Mouse (Mus musculus) midbrain, embryonic 13.5 days (tissue): ENCODE results near the gene Tacc2. TPM values are rescaled to one million over a fixed set of nuclear protein-coding genes. Genes with fewer than 3 reads are reported as not detected.

ENCODE experiments used
- ATAC-seq: fragments of 200-750 bp; cut with Nextera tagmentation; 2 replicates; pipeline ENCODE4 v1.8.0; 2017; ENCODE audit warnings: mild to moderate bottlenecking, moderate TSS enrichment, moderate library complexity
- H3K27ac ChIP-seq: fragments of 300-500 bp; sonication (generic); 2 replicates; pipeline ENCODE4 v1.5.1; 2015; ENCODE audit warnings: inconsistent platforms, mild to moderate bottlenecking, moderate library complexity
- H3K27me3 ChIP-seq: fragments of 300-500 bp; sonication (generic); 2 replicates; pipeline ENCODE4 v1.6.1; 2015; ENCODE audit warnings: mild to moderate bottlenecking, inconsistent platforms
- H3K36me3 ChIP-seq: fragments of 300-500 bp; sonication (generic); 2 replicates; pipeline ENCODE4 v1.6.1; 2015; ENCODE audit warnings: mild to moderate bottlenecking, inconsistent platforms
- H3K4me1 ChIP-seq: fragments of 300-500 bp; sonication (generic); replicated peaks from 2 replicates; pipeline ENCODE4 v1.6.1; 2015; ENCODE audit warnings: inconsistent platforms
- H3K4me2 ChIP-seq: fragments of 300-500 bp; sonication (generic); replicated peaks from 2 replicates; pipeline ENCODE4 v1.6.1; 2015; ENCODE audit warnings: moderate library complexity, mild to moderate bottlenecking, inconsistent platforms
- H3K4me3 ChIP-seq: fragments of 300-500 bp; sonication (generic); replicated peaks from 2 replicates; pipeline ENCODE4 v1.5.1; 2015; ENCODE audit warnings: mild to moderate bottlenecking, inconsistent platforms
- H3K9ac ChIP-seq: fragments of 300-500 bp; sonication (generic); replicated peaks from 2 replicates; pipeline ENCODE4 v1.6.1; 2015; ENCODE audit warnings: mild to moderate bottlenecking, inconsistent platforms
- H3K9me3 ChIP-seq: fragments of 300-500 bp; sonication (generic); 2 replicates; pipeline ENCODE4 v1.6.1; 2016; ENCODE audit warnings: mild to moderate bottlenecking, inconsistent platforms
- WGBS: fragments of 180-500 bp; shearing (Covaris S2); methylation state at CpG from one replicate; pipeline ENCODE4 v1.1.7; 2015; 5-methylcytosine and 5-hydroxymethylcytosine counted together
- polyA plus RNA-seq: library from polyadenylated mRNA; unstranded; fragments of >200 nt; fragmentation: Nextera tagmentation; extraction: Ambion mirVana; gene quantifications from 2 replicates; pipeline ENCODE4 v1.2.1, GENCODE M21; 2015

Gene Tacc2
- polyA plus RNA-seq, 1 experiment from 2014 or later = 70.8 TPM

DNA sequence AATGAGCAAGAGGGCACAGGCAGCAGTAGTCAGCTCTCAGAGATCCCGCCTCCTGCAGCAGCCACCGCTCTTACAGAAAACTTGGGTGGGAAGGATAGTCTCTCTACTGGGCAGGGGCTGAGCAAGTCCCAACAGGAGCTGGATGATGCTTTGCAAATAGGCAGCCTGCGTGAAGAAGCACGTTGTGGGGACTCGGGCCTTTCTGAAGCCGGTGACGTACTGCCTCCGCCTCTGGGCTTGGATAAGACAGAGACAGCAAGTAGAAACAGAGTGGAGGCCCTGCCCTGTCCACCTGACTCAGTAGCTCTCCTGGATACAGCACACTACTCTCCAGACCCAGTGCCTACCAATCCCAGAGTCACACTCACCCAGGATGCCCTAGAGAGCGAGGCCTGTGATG is 47.1 kb downstream of the Tacc2 start:
- no peaks in the 10 kb centered on the region for H3K27me3 ChIP-seq
- no peak overlapping the region for H3K4me2 ChIP-seq
- ATAC-seq = no peak
- WGBS = 89% methylated on average over 9 of the region's 9 CpGs
- H3K4me1 ChIP-seq = no peaks in the 10 kb centered on the region
- H3K27ac ChIP-seq = no peak overlapping the region
- H3K9me3 ChIP-seq = no peaks in the 10 kb centered on the region
- no peak overlapping the region for H3K9ac ChIP-seq
- H3K4me3 ChIP-seq = no peak overlapping the region
- no peaks in the 10 kb centered on the region for H3K36me3 ChIP-seq

DNA sequence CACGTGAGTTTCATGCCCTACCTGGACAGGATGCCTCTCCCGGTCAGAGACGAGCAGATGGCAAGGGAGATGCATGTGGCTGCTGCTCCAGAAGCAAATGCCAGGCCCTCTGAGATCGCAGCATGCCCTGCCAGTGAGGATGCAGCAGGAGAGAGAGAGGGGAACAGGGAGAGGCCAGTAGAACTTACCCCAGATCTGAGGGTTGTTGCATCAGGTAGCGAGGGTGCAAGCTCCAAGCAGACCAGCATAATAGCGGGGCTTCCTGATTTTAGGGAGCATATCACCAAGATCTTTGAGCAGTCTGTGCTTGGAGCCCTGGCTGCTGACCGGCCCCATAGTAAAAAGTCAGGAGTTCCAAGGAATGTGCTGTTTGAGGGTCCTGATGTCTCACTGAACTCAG is 48.1 kb downstream of the Tacc2 start:
- Histone ChIP-seq H3K4me1 (no peaks in the 10 kb centered on the region), H3K9ac (no peak overlapping the region; the same call in 1 of the 2 replicates), H3K27ac (no peak overlapping the region), H3K4me3 (no peak overlapping the region), H3K9me3 (no peaks in the 10 kb centered on the region), H3K36me3 (no peaks in the 10 kb centered on the region), H3K27me3 (no peaks in the 10 kb centered on the region), H3K4me2 (no peak overlapping the region)
- 86% methylated on average over 7 of the region's 7 CpGs for WGBS
- no peak for ATAC-seq

GRCm38 (mm10) chr7:130628601-130629000 is 51.4 kb downstream of the Tacc2 start:
- no peak overlapping the region for H3K4me3 ChIP-seq
- 0 out of 2 replicates have a peak, but pooled peaks cover 2% of the 10 kb centered on the region for H3K4me1 ChIP-seq
- no peak overlapping the region for H3K9ac ChIP-seq
- H3K36me3 ChIP-seq = no peaks in the 10 kb centered on the region
- ATAC-seq = no peak
- no peaks in the 10 kb centered on the region for H3K27me3 ChIP-seq
- WGBS = 41% methylated on average over 1 of the region's 1 CpGs
- H3K4me2 ChIP-seq = no peak overlapping the region
- no peak overlapping the region for H3K27ac ChIP-seq
- H3K9me3 ChIP-seq = no peaks in the 10 kb centered on the region

- H3K36me3 ChIP-seq = no peaks in the 10 kb centered on the region
- no peak for ATAC-seq
- H3K9me3 ChIP-seq = no peaks in the 10 kb centered on the region
- 94% methylated on average over 7 of the region's 7 CpGs for WGBS
- no peak overlapping the region for H3K9ac ChIP-seq
- no peak overlapping the region for H3K4me2 ChIP-seq
- no peaks in the 10 kb centered on the region for H3K27me3 ChIP-seq
- H3K4me1 ChIP-seq = 0 out of 2 replicates have a peak, but pooled peaks cover 2% of the 10 kb centered on the region
- no peak overlapping the region for H3K27ac ChIP-seq
- no peak overlapping the region for H3K4me3 ChIP-seq
Measured at GRCm38 (mm10) chr7:130629999-130630398, 52.8 kb downstream of the Tacc2 start.

DNA sequence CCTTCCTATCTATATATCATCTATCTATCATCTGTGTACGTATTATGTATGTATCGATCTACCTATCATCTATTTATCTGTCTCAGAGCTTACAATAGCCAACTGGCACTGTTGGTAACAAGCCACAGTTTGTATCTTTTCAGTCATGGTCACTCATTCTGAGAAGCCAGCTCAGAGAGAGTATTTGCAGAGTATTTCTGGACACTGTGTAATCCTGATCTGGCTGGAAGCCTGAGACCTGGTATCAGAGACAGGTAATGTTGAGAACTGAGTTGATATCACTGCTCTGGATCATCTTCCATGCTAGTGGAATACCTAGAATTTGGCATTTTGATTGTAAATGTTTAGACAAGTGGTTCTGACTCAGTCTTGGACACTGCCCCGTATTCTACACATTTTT is 53.7 kb downstream of the Tacc2 start:
- H3K9me3 ChIP-seq = no peaks in the 10 kb centered on the region
- no peaks in the 10 kb centered on the region for H3K36me3 ChIP-seq
- H3K27me3 ChIP-seq = no peaks in the 10 kb centered on the region
- no peak overlapping the region for H3K4me3 ChIP-seq
- H3K9ac ChIP-seq = no peak overlapping the region
- ATAC-seq = no peak
- H3K27ac ChIP-seq = no peak overlapping the region
- H3K4me1 ChIP-seq = 0 out of 2 replicates have a peak, but pooled peaks cover 2% of the 10 kb centered on the region
- no peak overlapping the region for H3K4me2 ChIP-seq
- WGBS = 93% methylated on average over 3 of the region's 3 CpGs

GRCm38 (mm10) chr7:130631553-130632378 is 54.5 kb downstream of the Tacc2 start:
- Histone ChIP-seq H3K4me1 (0 out of 2 replicates have a peak, but pooled peaks cover 2% of the 10 kb centered on the region), H3K9me3 (no peaks in the 10 kb centered on the region), H3K4me3 (no peak overlapping the region), H3K27ac (no peak overlapping the region), H3K27me3 (no peaks in the 10 kb centered on the region), H3K36me3 (no peaks in the 10 kb centered on the region), H3K4me2 (no peak overlapping the region), H3K9ac (no peak overlapping the region)
- 0 out of 2 replicates have a peak, but pooled peaks have one; percentile 20 for ATAC-seq
- 61% methylated on average over 22 of the region's 22 CpGs for WGBS

DNA sequence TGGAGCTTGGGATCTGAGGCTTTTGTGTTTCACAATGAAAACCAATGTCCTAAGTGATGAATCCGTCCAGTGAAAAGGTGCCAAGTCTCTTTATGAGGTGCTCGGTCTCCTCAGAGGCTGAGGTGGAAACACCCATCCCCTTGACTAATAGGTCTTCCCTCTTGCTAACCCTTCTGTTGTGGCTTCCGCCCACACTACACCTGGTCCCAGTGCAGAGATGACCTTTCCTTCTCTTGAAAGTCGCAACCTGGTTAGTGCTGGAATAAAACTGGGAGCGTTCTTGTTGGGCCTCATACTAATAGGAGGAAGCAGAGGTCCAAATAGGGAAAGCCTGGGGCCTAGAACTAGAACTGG is 55.1 kb downstream of the Tacc2 start:
- 0 out of 2 replicates have a peak, but pooled peaks cover 2% of the 10 kb centered on the region for H3K4me1 ChIP-seq
- no peak overlapping the region for H3K4me2 ChIP-seq
- no peak overlapping the region for H3K4me3 ChIP-seq
- H3K27ac ChIP-seq = no peak overlapping the region
- H3K27me3 ChIP-seq = no peaks in the 10 kb centered on the region
- no peak overlapping the region for H3K9ac ChIP-seq
- no peak for ATAC-seq
- H3K36me3 ChIP-seq = no peaks in the 10 kb centered on the region
- 89% methylated on average over 5 of the region's 5 CpGs for WGBS
- H3K9me3 ChIP-seq = no peaks in the 10 kb centered on the region

GRCm38 (mm10) chr7:130634259-130634871 is 57.1 kb downstream of the Tacc2 start:
- H3K4me3 ChIP-seq = no peak overlapping the region
- WGBS = 94% methylated on average over 4 of the region's 4 CpGs
- H3K9ac ChIP-seq = no peak overlapping the region
- H3K27ac ChIP-seq = no peak overlapping the region
- H3K27me3 ChIP-seq = no peaks in the 10 kb centered on the region
- no peaks in the 10 kb centered on the region for H3K36me3 ChIP-seq
- H3K9me3 ChIP-seq = no peaks in the 10 kb centered on the region
- 0 out of 2 replicates have a peak, but pooled peaks cover 2% of the 10 kb centered on the region for H3K4me1 ChIP-seq
- ATAC-seq = no peak
- H3K4me2 ChIP-seq = no peak overlapping the region

DNA sequence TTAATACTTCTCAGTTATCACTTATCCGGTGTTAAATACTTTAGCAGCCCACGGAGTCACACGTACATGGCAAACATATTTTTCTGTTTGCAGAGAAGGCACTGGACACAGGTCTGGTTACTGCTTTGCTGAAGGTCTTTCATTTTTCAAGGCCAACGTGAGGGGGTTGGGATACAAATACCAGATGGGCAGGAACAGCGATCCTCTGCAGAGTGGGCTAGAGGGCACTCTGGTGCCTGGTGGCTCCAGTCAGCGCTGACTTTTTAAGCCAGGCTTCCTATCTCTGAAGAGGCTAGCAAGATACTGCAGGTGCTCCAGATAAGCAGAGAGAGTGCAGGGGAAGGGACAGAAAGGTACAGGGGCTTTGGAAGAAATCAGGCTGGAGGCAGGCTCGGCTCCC is 58.0 kb downstream of the Tacc2 start:
- H3K27me3 ChIP-seq = no peaks in the 10 kb centered on the region
- no peaks in the 10 kb centered on the region for H3K9me3 ChIP-seq
- WGBS = 62% methylated on average over 7 of the region's 7 CpGs
- H3K4me3 ChIP-seq = no peak overlapping the region
- H3K4me2 ChIP-seq = no peak overlapping the region
- H3K4me1 ChIP-seq = 0 out of 2 replicates have a peak, but pooled peaks cover 2% of the 10 kb centered on the region
- no peak overlapping the region for H3K27ac ChIP-seq
- no peak overlapping the region for H3K9ac ChIP-seq
- no peaks in the 10 kb centered on the region for H3K36me3 ChIP-seq
- ATAC-seq = no peak

GRCm38 (mm10) chr7:130636274-130636673 is 59.0 kb downstream of the Tacc2 start:
- Histone ChIP-seq H3K27me3 (no peaks in the 10 kb centered on the region), H3K4me1 (0 out of 2 replicates have a peak, but pooled peaks cover 2% of the 10 kb centered on the region), H3K9me3 (no peaks in the 10 kb centered on the region), H3K9ac (no peak overlapping the region), H3K27ac (no peak overlapping the region), H3K4me2 (no peak overlapping the region), H3K4me3 (no peak overlapping the region), H3K36me3 (no peaks in the 10 kb centered on the region)
- no peak for ATAC-seq
- 74% methylated on average over 3 of the region's 3 CpGs for WGBS

- ATAC-seq = no peak
- no peaks in the 10 kb centered on the region for H3K27me3 ChIP-seq
- H3K4me1 ChIP-seq = no peaks in the 10 kb centered on the region
- H3K36me3 ChIP-seq = no peaks in the 10 kb centered on the region
- 86% methylated on average over 4 of the region's 4 CpGs for WGBS
- no peaks in the 10 kb centered on the region for H3K9me3 ChIP-seq
- H3K4me3 ChIP-seq = no peak overlapping the region
- H3K4me2 ChIP-seq = no peak overlapping the region
- H3K27ac ChIP-seq = no peak overlapping the region
- H3K9ac ChIP-seq = no peak overlapping the region
Measured at GRCm38 (mm10) chr7:130636902-130637301, 59.7 kb downstream of the Tacc2 start.

- 39% methylated on average over 6 of the region's 6 CpGs for WGBS
- H3K4me3 ChIP-seq = no peak overlapping the region
- no peak for ATAC-seq
Measured at GRCm38 (mm10) chr7:130637811-130638210, 60.6 kb downstream of the Tacc2 start.

More at GRCm38 (mm10) chr7:130637811-130638210, 60.6 kb downstream of the Tacc2 start:
- H3K36me3 ChIP-seq = no peaks in the 10 kb centered on the region
- no peak overlapping the region for H3K4me2 ChIP-seq
- H3K27me3 ChIP-seq = no peaks in the 10 kb centered on the region
- no peaks in the 10 kb centered on the region for H3K9me3 ChIP-seq
- H3K9ac ChIP-seq = no peak overlapping the region
- no peak overlapping the region for H3K27ac ChIP-seq
- H3K4me1 ChIP-seq = no peaks in the 10 kb centered on the region
